Comparison of ENCODE assay signal across 8 mouse cellular contexts in the genomic region with DNA sequence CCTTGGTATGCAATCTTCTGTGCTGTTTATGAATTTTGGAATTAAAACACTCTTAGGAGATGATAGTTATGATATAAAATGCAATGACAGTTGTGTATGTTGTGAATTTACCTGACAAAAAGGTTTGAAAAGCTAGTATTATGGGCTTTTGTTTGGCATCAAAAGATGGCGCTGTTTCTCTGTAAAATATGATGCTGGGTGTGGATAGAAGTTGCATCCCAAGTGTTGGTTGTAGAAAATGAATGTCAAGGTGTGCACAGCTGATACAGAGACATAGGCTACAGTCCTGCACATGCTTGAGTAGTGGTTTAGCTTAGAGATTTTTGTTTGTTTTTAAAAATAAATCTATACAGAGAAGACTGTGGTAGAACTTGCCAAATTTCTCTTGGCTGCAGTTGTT.
A peak's percentile ranks its signal among the peaks of the same experiment; 100 is the strongest.
DNase-seq lines count a peak whose midpoint lies in the region; ATAC-seq and TF ChIP-seq lines count a peak whose summit lies in the region.
"Had no signal": no experiment of that assay in that cellular context is flagged by ENCODE, and none has a peak within 500 bp of the region (broad histone marks: within the 10 kb centered on the region; RNA-seq: fewer than 3 reads in every experiment).

No protein-coding gene starts in this region.

- ATAC-seq in kidney, postnatal 0 days (replicated peaks; ENCODE audit: low FRiP score, low read depth): no peak
- no peak for ATAC-seq in midbrain, postnatal 0 days (ENCODE audit: low FRiP score)
- ATAC-seq in hindbrain, embryonic 12.5 days (ENCODE audit: low FRiP score): no peak

- H3K36me3 ChIP-seq in kidney, postnatal 0 days (ENCODE audit: insufficient read depth, low read length): no peaks in the 10 kb centered on the region
- no peaks in the 10 kb centered on the region for H3K36me3 ChIP-seq in midbrain, postnatal 0 days (ENCODE audit: insufficient read depth, low read length)
- H3K36me3 ChIP-seq in hindbrain, embryonic 12.5 days: no peaks in the 10 kb centered on the region
- H3K36me3 ChIP-seq: neural tube, embryonic 12.5 days had no signal

- H3K4me1 ChIP-seq in kidney, postnatal 0 days (replicated peaks; ENCODE audit: insufficient read depth, low read length): no peaks in the 10 kb centered on the region
- H3K4me1 ChIP-seq in midbrain, postnatal 0 days (ENCODE audit: insufficient read depth, low read length): no peaks in the 10 kb centered on the region
- no peaks in the 10 kb centered on the region for H3K4me1 ChIP-seq in hindbrain, embryonic 12.5 days
- H3K4me1 ChIP-seq: neural tube, embryonic 12.5 days had no signal

- H3K4me2 ChIP-seq in kidney, postnatal 0 days (ENCODE audit: low read length): no peak overlapping the region
- no peak overlapping the region for H3K4me2 ChIP-seq in midbrain, postnatal 0 days (ENCODE audit: low read depth, low read length, poor library complexity, severe bottlenecking)
- H3K4me2 ChIP-seq in hindbrain, embryonic 12.5 days (replicated peaks): no peak overlapping the region
- H3K4me2 ChIP-seq: neural tube, embryonic 12.5 days had no signal

- peak; percentile 70 for TF ChIP-seq CTCF in kidney, postnatal 0 days (IDR thresholded peaks at IDR 0.05; ENCODE audit: low read depth)
- TF ChIP-seq CTCF in brain, embryonic 14.5 days (IDR thresholded peaks at IDR 0.05; ENCODE audit: borderline replicate concordance, extremely low read depth, insufficient read depth, insufficient read length): peak; percentile 32; the same call in 1 of the 2 replicates
- peak; percentile 81 for TF ChIP-seq CTCF in midbrain, postnatal 0 days (IDR thresholded peaks at IDR 0.05)

- no peaks in the 10 kb centered on the region for H3K27me3 ChIP-seq in kidney, postnatal 0 days (ENCODE audit: insufficient read depth, low read length)
- H3K27me3 ChIP-seq in midbrain, postnatal 0 days (ENCODE audit: insufficient read depth, low read length): no peaks in the 10 kb centered on the region
- H3K27me3 ChIP-seq in hindbrain, embryonic 12.5 days: no peaks in the 10 kb centered on the region
- H3K27me3 ChIP-seq: neural tube, embryonic 12.5 days had no signal

- WGBS in kidney, postnatal 0 days: 38% methylated on average over 1 of the region's 1 CpGs
- 39% methylated on average over 1 of the region's 1 CpGs for WGBS in midbrain, postnatal 0 days
- WGBS in hindbrain, embryonic 12.5 days: 42% methylated on average over 1 of the region's 1 CpGs

- no peak overlapping the region for H3K4me3 ChIP-seq in kidney, postnatal 0 days (replicated peaks; ENCODE audit: low read depth, low read length)
- H3K4me3 ChIP-seq in midbrain, postnatal 0 days (ENCODE audit: low read depth, low read length): no peak overlapping the region
- H3K4me3 ChIP-seq in hindbrain, embryonic 12.5 days: no peak overlapping the region
- H3K4me3 ChIP-seq: neural tube, embryonic 12.5 days had no signal

- H3K27ac ChIP-seq in kidney, postnatal 0 days: no peak overlapping the region
- no peak overlapping the region for H3K27ac ChIP-seq in midbrain, postnatal 0 days (ENCODE audit: low read depth, low read length)
- H3K27ac ChIP-seq in hindbrain, embryonic 12.5 days: no peak overlapping the region
- H3K27ac ChIP-seq: neural tube, embryonic 12.5 days had no signal

- TF ChIP-seq POLR2A in brain, embryonic 14.5 days (IDR thresholded peaks at IDR 0.05; ENCODE audit: borderline replicate concordance, extremely low read depth, insufficient read depth, insufficient read length, poor library complexity, severe bottlenecking): no peak

- H3K9me3 ChIP-seq in kidney, postnatal 0 days (replicated peaks; ENCODE audit: low read length): no peaks in the 10 kb centered on the region
- H3K9me3 ChIP-seq in midbrain, postnatal 0 days (ENCODE audit: low read length): no peaks in the 10 kb centered on the region
- no peaks in the 10 kb centered on the region for H3K9me3 ChIP-seq in hindbrain, embryonic 12.5 days (replicated peaks)
- H3K9me3 ChIP-seq: neural tube, embryonic 12.5 days had no signal

- peak; percentile 41 for DNase-seq in kidney, postnatal 0 days (ENCODE audit: low spot score)
- DNase-seq in kidney, adult 11 months: no peak
- DNase-seq in CD4-positive, CD25-positive, alpha-beta regulatory T cell, adult 2 months (ENCODE audit: low read depth, low spot score): peak; percentile 33
- peak; percentile 78 for DNase-seq in brain, embryonic 14.5 days (ENCODE audit: low read depth)
- DNase-seq in forelimb bud, embryonic 11.5 days (ENCODE audit: low read depth, low spot score): peak; percentile 10
- peak; percentile 70 for DNase-seq in midbrain, postnatal 0 days (ENCODE audit: low spot score)

- no peak overlapping the region for H3K9ac ChIP-seq in kidney, postnatal 0 days (ENCODE audit: low read depth, low read length)
- H3K9ac ChIP-seq in midbrain, postnatal 0 days (replicated peaks; ENCODE audit: low read length, poor library complexity, severe bottlenecking): no peak overlapping the region
- no peak overlapping the region for H3K9ac ChIP-seq in hindbrain, embryonic 12.5 days
- H3K9ac ChIP-seq: neural tube, embryonic 12.5 days had no signal
